Mouse (Mus musculus) gastrocnemius, postnatal 36 days (tissue): ENCODE results near the gene Cldn6. TPM values are rescaled to one million over a fixed set of nuclear protein-coding genes. Genes with fewer than 3 reads are reported as not detected.

Source experiments
- DNase-seq, 2 experiments: peaks; one replicate each; pipeline ENCODE4 v3.0.0; 2022
- intact Hi-C: fragments of 180-260 bp; cut with DNase I; formaldehyde crosslinking; loops from one replicate; pipeline ENCODE4 v1.15.1; 2025
- total RNA-seq, 2 experiments: library from RNA; stranded (reverse); gene quantifications; 2 replicates each; pipeline ENCODE4 v1.2.3; 2021

Gene Cldn6
- total RNA-seq, 2 experiments from 2014 or later: not detected

DNA sequence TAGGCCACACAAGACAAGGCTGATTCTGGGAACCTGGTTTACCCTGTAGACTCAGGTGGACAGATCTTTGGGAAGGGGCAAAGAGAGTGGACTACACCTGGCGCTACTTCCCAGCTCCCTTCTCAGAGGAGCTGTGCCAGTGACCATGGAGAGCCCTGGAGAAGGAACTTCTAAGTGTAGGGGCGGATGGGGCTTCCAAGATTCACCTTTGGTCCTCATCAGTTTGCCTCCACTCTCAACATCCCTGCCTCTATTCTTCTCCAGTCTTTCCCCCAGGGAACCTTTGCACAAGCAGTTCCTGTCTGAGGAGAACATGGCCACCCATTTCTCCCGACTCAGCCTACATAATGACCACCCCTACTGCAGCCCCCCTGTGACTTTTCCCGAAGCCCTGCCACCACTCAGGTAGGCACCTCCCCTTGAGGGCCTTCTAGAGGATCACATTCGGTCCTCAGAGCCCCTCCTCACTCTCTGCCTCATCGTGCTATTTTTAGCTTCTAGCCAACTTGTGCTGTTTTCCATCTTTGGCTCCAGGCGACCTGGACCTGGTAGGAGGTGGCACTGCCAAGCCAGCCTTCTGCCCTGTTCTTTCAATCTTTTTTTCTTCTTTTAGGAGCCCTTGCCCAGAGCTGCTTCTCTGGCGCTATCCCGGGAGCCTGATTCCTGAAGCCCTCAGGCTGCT, 4.6 kb upstream of the Cldn6 start:
- DNase-seq: no peak
- intact Hi-C loops: no loop called here

DNA sequence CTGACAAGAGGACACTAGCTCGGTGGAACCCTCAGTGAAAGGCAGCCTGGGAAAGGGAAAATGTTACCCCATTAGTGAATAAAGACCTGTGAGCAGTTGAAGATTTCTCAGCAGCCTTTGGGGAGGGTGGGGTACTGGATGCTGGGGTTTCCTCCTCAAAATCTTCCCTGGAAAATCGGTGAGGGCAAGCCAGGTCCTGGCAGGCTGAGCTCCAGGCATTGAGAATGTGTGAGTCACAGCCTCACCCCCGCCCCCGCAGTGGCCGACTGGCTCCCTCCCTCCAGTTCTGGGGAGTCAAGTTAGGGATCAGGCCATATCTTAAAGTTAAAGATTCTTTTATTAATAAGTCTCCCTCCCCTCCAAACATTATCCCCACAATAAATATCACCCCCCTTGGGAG, 3.9 kb upstream of the Cldn6 start:
- intact Hi-C loops: no loop called here
- DNase-seq: peak in 1 of 2 experiments; percentile 63

DNA sequence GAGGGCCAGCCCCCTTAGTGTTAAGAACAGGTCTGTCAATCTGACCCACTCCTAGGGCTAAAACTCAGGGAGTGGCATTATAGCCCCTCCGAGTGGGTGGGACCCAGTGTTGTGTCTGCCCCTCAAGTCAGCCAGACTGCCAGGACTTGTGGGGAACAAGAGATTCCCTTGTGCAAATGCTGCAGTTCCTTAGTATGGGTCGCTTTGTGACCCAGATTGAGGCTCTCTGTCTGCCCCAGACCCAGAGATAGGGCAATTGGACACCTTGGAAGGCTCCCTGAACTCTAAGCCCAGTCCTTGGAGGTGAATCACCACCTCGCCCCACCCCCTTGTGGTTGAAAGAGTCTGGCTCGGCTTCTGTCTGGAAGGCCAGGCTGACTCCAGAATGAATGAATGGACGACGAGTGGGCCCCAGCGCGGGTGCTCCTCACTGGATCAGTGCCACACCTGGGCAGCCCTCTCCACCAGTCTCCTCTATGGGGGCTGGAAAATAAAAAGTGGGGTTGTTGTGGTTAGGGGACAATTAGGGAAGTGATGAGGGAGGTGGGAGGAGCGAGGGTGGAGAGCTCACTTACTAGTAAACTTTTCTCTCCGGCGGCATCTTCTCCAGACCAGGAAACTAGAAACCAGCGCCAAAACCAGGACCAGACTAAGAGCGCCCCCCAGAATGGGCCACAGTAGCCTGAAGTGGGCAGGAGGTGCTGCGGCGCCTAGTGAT, 3.3 kb upstream of the Cldn6 start:
- intact Hi-C loops: no loop called here
- peak; percentile 51 to 58 for DNase-seq

DNA sequence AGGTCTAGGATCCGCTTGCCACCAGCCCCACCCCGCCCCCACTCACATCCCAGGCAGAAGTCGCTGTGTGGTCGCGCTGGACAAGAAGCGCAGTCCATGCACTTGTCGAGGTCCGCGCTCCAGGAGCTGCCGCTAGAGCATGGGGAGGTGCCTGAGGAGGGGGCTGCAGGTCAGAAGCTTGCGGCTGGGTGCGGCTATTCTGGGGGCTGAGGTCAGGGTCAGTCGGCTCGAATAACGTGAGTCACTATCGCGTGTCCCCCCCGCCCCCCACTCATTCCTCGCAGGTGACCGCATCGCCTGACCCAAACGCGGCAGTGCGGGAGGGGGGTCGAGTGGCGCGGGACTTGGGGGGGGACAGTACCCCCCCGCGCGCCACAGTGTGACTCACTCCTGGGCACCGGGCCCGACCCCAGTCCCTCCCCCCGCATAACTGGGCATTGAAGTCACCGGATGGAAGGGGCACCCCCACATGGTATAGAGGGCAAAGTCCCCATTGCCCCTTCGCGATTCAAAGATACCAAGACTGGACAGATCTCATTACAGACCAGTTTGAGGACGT, 2.5 kb upstream of the Cldn6 start:
- DNase-seq: peak in 1 of 2 experiments; percentile 44
- intact Hi-C loops: no loop called here

DNA sequence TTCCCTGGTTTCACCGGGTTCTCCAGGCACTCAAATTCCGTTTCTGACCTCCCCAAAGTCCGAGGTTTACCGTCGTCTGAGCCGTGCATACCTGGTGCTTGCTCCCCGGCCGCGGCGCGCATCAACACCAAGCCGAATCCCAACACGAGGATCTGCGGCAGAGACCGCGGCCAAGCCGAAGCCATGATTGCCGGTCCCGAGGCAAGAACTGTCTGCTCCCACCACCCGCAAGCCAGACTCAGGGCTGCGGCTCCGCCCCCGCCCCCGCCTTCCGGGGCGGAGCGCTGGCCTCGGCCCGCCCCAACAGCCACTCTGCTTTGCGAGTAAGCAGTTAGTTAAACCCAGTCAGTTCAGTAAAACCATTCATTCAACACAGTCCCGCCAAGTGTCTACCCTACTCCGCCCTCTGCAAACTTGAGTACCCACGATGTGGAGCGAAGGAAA, 1.8 kb upstream of the Cldn6 start, which contains the start of gene Tnfrsf12a:
TSS of gene Tnfrsf12a (minus strand) at position 233 of the 444 bp plus-strand sequence.
- intact Hi-C loops: no loop called here
- DNase-seq: peak; percentile 80

DNA sequence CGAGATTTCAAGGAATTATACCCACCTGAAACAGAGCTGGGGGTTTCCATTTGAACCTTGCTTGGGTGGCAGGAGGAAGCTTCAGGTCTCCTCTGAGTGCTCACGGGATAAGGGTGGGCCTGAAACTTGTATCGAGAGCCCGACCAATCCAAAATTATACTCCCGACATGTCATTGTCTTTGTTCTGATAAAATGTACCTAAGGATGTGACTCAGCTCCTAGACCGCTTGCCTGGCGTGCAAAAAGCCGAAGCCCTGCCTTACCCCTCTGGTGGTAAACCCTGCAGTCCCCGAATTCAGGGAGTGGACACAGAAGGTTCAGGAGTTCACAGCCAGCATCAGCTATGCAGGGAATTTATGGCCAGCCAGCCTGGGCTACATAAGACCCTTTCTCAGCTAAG, 1.3 kb downstream of the Cldn6 start:
- DNase-seq: no peak
- intact Hi-C loops: no loop called here

DNA sequence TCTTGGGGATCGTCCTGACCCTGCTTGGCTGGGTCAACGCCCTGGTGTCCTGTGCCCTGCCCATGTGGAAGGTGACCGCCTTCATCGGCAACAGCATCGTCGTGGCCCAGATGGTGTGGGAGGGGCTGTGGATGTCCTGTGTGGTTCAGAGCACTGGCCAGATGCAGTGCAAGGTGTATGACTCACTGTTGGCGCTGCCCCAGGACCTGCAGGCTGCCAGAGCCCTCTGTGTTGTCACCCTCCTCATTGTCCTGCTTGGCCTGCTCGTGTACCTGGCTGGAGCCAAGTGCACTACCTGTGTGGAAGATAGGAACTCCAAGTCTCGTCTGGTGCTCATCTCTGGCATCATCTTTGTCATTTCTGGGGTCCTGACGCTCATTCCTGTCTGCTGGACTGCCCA, 2.0 kb downstream of the Cldn6 start:
- DNase-seq: no peak
- intact Hi-C loops: no loop called here

DNA sequence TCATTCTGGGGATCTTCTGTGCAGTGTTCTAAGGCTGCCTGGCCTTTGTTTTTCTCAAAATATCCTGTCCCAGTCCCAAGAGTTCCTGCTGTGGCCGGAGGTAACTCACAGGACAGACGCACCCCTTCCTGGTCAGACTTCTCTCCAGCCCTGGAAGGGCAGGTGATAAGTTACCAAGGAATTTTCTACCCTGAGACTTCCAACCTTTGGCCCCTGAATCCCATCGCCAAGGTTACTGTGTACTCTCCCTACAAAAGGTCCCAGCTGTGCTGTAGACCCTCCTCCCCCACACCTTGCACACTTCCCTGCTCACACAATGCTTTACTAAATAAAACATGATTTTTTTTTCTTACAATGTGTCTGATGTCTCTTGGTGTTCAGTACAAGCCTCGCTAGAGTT, 3.0 kb downstream of the Cldn6 start:
- intact Hi-C loops: no loop called here
- no peak for DNase-seq

DNA sequence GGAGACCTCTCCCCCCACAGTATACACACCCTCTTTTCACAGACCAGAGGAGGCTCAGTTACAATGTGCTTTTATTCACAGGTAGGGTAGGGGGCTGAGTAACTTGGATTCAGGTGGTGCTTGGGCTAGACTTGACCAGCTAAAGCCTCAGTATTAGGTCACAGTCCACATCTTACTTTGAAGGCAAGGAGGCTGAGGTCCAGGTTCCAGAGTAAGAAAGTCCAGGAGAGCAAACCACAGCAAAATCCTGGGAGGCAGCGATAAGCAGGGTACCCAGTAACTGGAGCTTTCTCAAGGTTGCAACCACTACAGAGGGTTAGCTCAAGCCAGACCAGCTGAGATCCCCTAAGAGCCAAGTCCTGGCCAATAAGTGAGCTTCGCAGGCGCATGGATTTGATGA, 3.5 kb downstream of the Cldn6 start:
- DNase-seq: no peak
- intact Hi-C loops: no loop called here

DNA sequence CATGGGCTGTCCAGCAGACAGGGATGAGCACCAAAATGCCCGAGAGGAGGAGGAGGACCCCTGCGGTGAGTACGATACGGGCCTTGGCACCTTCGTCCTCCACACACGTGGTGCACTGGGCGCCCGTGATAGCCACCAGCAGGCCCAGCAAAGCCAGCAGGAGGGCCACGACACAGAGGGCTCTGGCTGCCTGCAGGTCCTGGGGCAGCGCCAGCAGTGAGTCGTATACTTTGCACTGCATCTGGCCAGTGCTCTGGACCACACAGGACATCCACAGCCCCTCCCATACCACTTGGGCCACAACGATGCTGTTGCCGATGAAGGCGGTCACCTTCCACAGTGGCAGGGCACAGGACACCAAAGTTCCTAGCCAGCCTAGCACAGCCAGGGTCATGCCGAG, 4.2 kb downstream of the Cldn6 start:
- intact Hi-C loops: no loop called here

DNA sequence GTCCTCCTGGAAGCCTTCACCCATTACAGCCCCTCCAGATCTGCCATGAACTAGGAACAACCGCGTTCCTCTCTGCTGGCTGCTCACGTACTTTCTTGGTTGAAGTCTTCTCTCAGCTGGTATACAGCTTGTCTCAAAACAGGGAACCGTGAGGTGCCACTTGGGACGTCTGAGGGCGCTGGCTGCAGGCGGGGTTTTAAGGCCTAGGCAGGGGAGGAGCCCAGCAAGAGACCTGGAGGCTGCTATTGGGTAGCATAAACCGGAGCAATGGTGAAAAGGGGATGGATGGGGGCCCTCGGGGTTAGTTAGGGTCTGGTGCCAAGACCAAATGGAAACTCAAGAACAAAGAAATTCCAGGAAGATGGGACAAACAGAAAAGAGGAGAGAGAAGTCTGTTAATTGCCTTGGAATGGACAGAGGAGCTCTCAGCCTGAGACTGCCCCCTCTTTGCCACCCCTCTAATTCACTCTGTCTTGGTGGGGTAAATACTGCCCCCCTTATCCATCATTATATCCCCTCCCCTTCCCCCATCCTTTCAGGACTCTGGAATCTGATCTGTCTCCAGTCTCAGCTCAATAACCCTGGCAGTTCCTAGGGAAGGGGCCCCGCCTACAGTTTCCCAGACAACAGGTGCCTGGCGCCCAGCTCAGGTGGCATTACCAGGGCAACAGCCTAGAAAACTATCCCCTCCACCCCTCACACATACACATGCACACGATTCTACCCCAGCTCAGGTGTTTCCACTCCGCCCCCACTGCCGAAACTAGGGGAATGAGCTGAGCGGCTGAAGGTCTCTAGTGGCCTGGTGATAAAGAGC, 5.0 kb downstream of the Cldn6 start, which contains the start of gene Cldn9:
TSS of gene Cldn9 (minus strand) at position 171 of the 817 bp plus-strand sequence.
- intact Hi-C loops: no loop called here

More for the DNA sequence above, 4.2 kb downstream of the Cldn6 start:
- DNase-seq: no peak

DNA sequence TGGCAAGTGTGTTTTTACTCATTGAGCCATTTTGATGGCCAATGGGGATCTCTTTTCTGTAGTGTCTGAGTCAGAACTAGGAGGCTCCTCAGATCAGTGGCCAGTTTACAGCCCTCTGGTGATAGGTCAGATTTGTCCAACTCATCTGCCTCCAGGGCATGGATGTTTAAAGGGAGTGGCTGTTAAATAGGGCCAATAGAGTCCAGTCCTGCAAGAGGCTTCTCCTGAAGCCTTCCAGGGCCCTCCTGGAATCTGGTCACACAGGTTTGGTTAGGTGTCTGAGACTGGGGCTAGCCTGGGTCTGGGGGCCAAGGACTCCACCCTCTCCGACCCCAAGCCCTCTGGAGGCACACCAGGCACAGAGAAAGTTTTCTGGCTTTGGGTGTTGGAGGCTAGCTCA, 15.4 kb downstream of the Cldn6 start:
- no peak for DNase-seq
- intact Hi-C loops: no loop called here

More for the DNA sequence above, 5.0 kb downstream of the Cldn6 start, which contains the start of gene Cldn9:
- no peak for DNase-seq

DNA sequence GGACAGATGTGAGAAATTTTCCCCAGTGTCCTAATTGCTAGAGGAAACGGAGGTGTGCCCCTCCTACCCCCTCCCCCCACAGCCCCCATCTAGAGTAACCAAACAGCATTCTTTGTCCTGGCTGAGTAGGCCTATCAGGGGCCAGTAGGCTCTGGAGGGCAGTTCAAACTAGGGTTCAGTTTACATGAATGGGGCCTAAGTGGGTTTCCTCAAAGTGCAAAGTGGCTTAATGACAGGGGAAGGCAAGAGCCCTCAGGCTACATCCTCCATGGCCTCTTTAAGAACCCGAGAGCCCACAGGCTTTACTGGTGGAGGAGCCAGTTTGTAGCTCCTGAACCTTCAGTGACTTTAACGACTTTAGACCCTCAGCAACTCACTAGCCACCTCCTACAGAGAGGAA, 16.8 kb downstream of the Cldn6 start:
- no peak for DNase-seq
- intact Hi-C loops: no loop called here

DNA sequence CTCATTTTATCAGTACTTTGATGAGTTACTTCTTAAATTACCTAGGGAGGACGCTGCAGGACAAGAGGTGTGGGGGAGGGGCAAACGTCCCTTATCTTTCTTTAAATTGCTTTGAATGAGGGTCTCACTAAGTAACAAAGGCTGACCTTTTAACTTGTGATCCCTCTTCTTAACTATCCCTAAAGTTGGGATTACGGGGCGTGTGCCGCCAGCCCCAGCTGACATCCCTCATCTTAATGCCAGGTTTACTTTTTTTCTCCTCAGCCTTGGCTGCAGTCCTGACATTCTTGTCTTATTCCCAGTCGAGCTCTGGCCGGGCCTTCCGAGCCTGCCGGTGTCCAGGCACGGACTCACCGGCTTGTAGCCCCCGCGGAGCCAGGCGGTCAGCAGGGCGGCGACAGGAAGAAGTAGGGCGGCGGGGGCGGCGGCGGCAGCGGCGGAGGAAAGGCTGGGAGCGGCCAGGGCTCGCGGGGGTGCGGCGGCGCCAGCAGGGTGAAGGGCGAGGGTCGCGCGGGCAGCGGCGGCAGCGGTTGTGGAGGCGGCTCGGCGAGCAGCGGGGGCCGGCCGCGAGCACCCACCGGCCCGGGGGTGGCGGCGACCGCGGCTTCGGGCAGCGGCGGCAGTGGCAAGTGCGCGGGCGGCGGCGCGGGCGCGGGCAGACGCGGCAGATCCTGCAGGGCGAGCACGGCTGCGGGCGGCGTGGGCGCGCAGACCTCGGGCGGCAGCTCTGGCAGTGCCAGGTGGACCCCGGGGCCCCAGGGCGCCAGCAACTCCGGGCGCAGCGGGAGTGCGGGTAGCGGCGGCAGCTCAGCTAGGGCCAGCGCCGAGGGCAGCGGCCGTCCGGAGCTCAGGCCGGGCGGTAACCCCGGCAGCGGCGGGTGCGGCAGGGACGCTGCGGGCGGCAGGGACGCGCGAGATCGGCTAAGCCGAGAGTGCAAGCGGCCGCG, 20.4 kb downstream of the Cldn6 start:
- peak in 1 of 2 experiments; percentile 40 for DNase-seq

DNA sequence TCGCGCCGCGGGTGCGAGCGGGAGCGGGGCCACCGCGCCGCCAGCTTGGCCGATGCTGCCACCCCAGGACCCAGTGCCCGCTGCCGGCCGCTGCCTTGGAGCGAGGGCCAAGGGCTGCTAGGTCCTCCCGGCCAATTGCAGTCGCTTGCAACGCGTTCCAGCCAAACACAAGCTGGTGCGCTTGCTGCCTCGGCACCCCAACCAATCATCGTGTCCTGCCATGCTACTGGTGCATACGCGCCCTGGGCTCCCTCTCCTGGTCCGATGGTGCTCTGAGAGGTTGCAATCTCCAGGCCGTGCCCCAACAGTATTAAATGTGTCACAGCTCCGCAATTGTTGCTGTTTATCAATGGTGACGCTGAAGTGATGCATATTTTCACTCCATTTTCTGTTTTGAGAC, 21.0 kb downstream of the Cldn6 start:
- DNase-seq: peak; percentile 79 to 89
- intact Hi-C loops: no loop called here

More for the DNA sequence above, 20.4 kb downstream of the Cldn6 start:
- intact Hi-C loops: no loop called here

DNA sequence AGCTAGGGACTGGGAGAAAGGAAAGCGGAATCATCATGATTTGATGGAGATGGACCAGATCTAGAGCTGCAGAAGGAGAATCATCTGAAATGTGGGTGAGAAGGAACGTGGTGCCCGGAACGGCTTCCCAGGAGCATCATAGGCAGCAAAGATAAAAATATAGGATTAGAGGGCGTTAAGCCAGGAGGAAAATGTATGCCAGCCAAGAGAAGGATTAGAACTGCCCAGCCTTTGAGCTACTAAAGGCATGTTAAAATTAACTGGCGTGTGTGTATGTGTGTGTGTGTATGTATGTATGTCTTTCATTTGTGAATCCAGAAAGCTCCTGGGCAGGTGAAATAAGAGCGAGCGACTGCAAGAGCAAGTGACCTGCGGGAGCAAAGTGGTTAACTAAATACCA, 24.3 kb downstream of the Cldn6 start:
- intact Hi-C loops: no loop called here
- DNase-seq: no peak

DNA sequence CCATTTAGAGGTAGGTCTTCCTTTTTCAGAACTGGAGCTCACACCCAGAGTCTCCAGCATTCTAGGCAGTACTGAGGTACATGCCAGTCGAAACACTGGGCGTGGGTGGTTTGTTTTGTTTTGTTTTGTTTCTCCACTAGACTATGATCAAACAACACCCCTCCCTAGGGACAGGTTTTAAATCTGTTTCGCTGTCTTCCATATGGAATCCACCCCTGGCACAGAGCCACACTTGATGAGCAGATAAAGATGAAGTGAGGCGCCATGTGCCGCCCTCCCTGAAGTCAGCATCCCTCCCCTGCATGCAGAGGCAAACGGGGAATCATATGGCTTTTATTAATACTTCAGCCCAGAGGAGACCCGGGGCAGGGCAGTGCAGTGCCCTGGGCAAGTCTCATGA, 25.7 kb downstream of the Cldn6 start:
- intact Hi-C loops: loop anchor here (5.0 kb wide), 1 partner anchor 132 kb away; no protein-coding TSS in a partner anchor
- DNase-seq: no peak

DNA sequence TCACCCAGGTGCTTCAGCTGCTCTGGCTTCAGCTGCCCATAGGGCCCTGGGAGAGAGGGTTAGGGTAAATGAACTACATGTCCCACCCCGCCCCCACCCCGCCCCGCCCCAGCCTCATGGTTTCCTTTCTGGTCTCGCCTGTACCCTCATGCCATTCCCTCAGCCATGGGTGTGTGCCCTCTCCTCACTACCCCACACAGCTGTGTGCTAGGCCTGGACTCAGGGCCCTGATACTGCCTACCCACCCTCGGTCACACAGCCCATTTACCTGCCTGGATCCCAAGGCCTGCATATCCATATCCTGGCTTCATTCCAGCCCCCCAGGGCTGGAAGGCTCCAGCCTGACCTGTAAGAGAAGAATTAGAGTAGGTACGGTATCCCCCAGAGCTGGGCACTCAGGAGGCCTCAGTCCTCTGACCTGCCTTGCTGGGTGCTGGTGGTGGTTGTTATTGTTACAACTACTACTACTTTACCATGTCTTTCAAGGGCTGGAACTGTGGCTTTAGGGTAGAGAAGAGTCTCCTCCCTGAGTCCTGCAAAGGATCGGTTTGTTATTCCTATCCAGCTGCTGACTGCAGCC, 26.6 kb downstream of the Cldn6 start:
- intact Hi-C loops: loop anchor here (2.0 to 5.0 kb wide), 2 partner anchors 45 to 133 kb away; partner anchors contain the start of gene Bicdl2
- DNase-seq: no peak

DNA sequence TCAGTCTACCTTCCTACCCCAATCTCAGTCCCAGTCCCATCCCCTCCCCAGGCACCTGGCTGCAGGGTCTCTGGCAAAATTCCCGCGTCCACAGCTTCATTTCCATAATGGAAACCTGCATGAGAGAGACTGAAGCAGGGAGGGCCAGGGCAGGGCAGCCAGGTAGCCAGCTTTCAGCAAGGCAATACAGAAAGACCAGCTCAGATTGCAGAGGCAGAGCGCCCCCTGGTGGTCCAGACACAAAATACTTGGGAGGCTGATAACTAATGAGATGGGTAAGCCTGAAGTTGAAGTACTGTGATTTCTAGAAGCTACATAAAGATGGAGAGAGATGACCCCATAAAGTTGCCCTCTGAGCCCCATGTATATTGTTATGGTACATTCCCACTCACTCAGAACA, 27.2 kb downstream of the Cldn6 start:
- peak; percentile 55 to 62 for DNase-seq
- intact Hi-C loops: loop anchor here (2.0 to 5.0 kb wide), 2 partner anchors 45 to 134 kb away; partner anchors contain the start of gene Bicdl2
